Mouse (Mus musculus) forebrain, embryonic 14.5 days (tissue): Measurements from ENCODE around the gene Vkorc1l1. TPM values are rescaled to one million over a fixed set of nuclear protein-coding genes. Genes with fewer than 3 reads are reported as not detected.
"Not testable (repeated sequence)": the region's sequence is repeated elsewhere in the genome, so short reads cannot be mapped to it uniquely, and the experiment has no call there.

ENCODE experiments used
- ATAC-seq: fragments of 200-750 bp; cut with Nextera tagmentation; 2 replicates; pipeline ENCODE4 v1.8.0; 2017; ENCODE audit warnings: mild to moderate bottlenecking, moderate library complexity
- DNase-seq: peaks from one replicate; pipeline ENCODE4 v3.0.0-alpha.2; 2015; ENCODE audit warnings: low spot score
- H3K27ac ChIP-seq: fragments of 300-500 bp; sonication (generic); 2 replicates; pipeline ENCODE4 v1.5.1; 2014; ENCODE audit warnings: low read depth, mild to moderate bottlenecking, control low read depth, low read length, moderate library complexity
- H3K27me3 ChIP-seq: fragments of 300-500 bp; sonication (generic); replicated peaks from 2 replicates; pipeline ENCODE4 v1.6.1; 2014; ENCODE audit warnings: low read length, control low read depth, mixed read lengths; ENCODE audit not compliant: control insufficient read depth, insufficient read depth
- H3K36me3 ChIP-seq: fragments of 300-500 bp; sonication (generic); 2 replicates; pipeline ENCODE4 v1.6.1; 2014; ENCODE audit warnings: low read length, control low read depth; ENCODE audit not compliant: control insufficient read depth, insufficient read depth
- H3K4me1 ChIP-seq: fragments of 300-500 bp; sonication (generic); 2 replicates; pipeline ENCODE4 v1.6.1; 2014; ENCODE audit warnings: antibody characterized with exemption, low read length, control low read depth; ENCODE audit not compliant: control insufficient read depth, insufficient read depth
- H3K4me2 ChIP-seq: fragments of 300-500 bp; sonication (generic); 2 replicates; pipeline ENCODE4 v1.6.1; 2014; ENCODE audit warnings: mild to moderate bottlenecking, control low read depth, low read length
- H3K4me3 ChIP-seq: fragments of 300-500 bp; sonication (generic); 2 replicates; pipeline ENCODE4 v1.5.1; 2014; ENCODE audit warnings: low read depth, low read length, control low read depth
- H3K9ac ChIP-seq: fragments of 300-500 bp; sonication (generic); 2 replicates; pipeline ENCODE4 v1.6.1; 2014; ENCODE audit warnings: mild to moderate bottlenecking, low read length, control low read depth, moderate library complexity
- H3K9me3 ChIP-seq: fragments of 300-500 bp; sonication (generic); replicated peaks from 2 replicates; pipeline ENCODE4 v1.6.1; 2016; ENCODE audit warnings: low read length, control low read depth, mixed read lengths; ENCODE audit not compliant: control insufficient read depth
- WGBS: fragments of 180-500 bp; shearing (Covaris S2); extraction: QIAGEN DNeasy Blood & Tissue Kit; methylation state at CpG from one replicate; pipeline ENCODE4 v1.1.7; 2014; 5-methylcytosine and 5-hydroxymethylcytosine counted together
- polyA plus RNA-seq: library from polyadenylated mRNA; unstranded; fragments of >200 nt; fragmentation: Nextera tagmentation; extraction: Ambion mirVana; gene quantifications from 2 replicates; pipeline ENCODE4 v1.2.1, GENCODE M21; 2014

Gene Vkorc1l1
- polyA plus RNA-seq, 1 experiment from 2014 or later, result 21.1 TPM

DNA sequence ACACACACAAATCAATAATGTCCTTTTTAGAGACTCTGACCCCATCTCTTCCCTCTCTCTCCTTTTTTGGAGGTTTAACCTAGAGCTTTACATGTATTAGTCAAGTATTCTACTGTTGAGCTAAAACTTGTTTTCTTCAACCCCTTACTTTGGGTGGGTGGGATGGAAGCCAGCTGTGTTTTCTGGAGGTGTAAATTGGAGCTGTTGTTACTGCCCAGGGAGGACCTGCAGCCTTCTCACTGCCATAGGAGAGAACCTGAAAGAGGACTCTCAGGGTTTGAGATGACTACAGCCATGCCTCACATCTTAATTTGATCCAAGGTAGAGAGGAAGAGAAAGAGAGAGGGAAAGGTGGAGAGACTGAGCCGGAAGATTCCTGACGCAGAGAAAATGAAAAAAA, 1.5 kb upstream of the Vkorc1l1 start:
- 0 out of 2 replicates have a peak, but pooled peaks cover 3% of the 10 kb centered on the region for H3K36me3 ChIP-seq
- H3K27ac ChIP-seq, result no peak overlapping the region
- DNase-seq (no peak), ATAC-seq (no peak)
- H3K4me3 ChIP-seq, result no peak overlapping the region
- 78% methylated on average over 2 of the region's 2 CpGs for WGBS
- no peak overlapping the region for H3K4me2 ChIP-seq
- H3K9ac ChIP-seq, result no peak overlapping the region
- H3K9me3 ChIP-seq, result no peaks in the 10 kb centered on the region
- H3K27me3 ChIP-seq, result no peaks in the 10 kb centered on the region
- H3K4me1 ChIP-seq, result 0 out of 2 replicates have a peak, but pooled peaks cover 6% of the 10 kb centered on the region

DNA sequence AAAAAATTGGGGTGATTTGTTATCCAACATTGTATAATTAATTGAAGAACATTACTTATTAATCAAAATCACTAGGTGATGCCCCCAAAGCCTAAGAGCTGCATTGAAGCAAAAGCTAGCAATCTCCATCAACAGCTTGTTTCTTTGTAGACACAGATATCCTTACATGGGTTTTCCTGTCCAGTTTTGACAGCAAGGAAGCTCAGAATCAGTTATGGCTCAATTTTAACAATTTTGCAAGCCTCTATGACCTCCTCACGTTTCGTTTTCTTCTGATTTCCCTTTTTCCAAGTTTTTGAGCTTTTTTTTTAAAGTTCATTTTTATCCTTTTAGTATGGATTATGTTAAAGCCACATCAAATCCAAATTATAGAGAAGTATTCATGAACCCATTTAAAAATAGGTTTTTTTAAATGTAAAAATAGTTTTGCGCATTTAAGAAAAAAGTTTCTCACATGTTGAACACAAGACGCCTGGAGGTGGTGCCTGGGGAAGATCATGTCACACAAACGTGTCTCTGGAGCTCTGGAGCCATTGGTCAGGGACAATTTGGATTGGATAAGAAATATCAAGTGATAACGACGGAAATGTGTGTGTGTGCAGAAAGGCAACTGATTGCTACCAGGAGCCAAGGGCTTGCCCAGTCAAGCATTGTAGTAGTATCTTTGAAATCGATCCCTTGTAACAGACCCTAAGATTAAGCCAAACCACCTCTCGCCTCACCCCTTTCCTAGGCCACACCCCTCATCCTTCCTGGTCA, 855 bp upstream of the Vkorc1l1 start:
- Histone ChIP-seq H3K4me1 (0 out of 2 replicates have a peak, but pooled peaks cover 6% of the 10 kb centered on the region), H3K4me2 (peak overlapping the region; percentile 54), H3K27ac (peak overlapping the region; percentile 71), H3K36me3 (0 out of 2 replicates have a peak, but pooled peaks cover 6% of the 10 kb centered on the region), H3K4me3 (peak overlapping the region; percentile 82), H3K27me3 (no peaks in the 10 kb centered on the region), H3K9ac (no peak overlapping the region), H3K9me3 (no peaks in the 10 kb centered on the region)
- WGBS, result 9% methylated on average over 9 of the region's 9 CpGs
- DNase-seq (peak; percentile 4), ATAC-seq (no peak; the same call in 1 of the 2 replicates)

GRCm38 (mm10) chr5:129942073-129942939, 536 bp downstream of the Vkorc1l1 start:
- H3K27ac ChIP-seq, result peak overlapping the region; percentile 33; the same call in 1 of the 2 replicates
- H3K9me3 ChIP-seq, H3K27me3 ChIP-seq, H3K4me1 ChIP-seq, H3K36me3 ChIP-seq: not testable (repeated sequence)
- peak overlapping the region; percentile 82 for H3K4me3 ChIP-seq
- peak; percentile 19 for DNase-seq
- H3K9ac ChIP-seq, result peak overlapping the region; percentile 88
- under 1% methylated on average over 40 of the region's 82 CpGs for WGBS
- ATAC-seq, result peak; percentile 71
- H3K4me2 ChIP-seq, result peak overlapping the region; percentile 84

DNA sequence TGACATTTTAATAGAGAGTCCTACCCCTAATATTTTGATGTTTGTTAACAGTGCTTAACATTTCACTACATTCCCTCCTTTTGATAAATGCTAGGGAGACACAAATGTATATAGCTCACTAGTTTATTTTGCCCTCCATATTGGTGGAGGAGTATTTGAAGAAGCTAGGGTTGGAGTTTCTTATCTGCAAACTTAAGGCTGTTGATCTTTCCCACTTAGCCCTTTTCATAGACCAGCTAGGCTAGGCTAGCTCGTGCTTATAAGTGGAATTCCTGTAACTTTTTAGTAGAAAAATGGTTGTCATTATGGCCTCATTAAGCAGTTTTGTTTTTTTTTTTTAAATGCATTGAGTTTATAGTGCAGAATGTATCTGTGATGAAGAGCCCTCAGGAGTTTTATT, 1.6 kb downstream of the Vkorc1l1 start:
- Histone ChIP-seq H3K4me1 (0 out of 2 replicates have a peak, but pooled peaks cover 6% of the 10 kb centered on the region), H3K9me3 (no peaks in the 10 kb centered on the region), H3K9ac (no peak overlapping the region), H3K27me3 (no peaks in the 10 kb centered on the region), H3K4me3 (no peak overlapping the region), H3K27ac (no peak overlapping the region), H3K36me3 (0 out of 2 replicates have a peak, but pooled peaks cover 6% of the 10 kb centered on the region), H3K4me2 (no peak overlapping the region)
- DNase-seq, result no peak
- WGBS, result 85% methylated on average over 1 of the region's 1 CpGs
- no peak for ATAC-seq

GRCm38 (mm10) chr5:129947528-129948033, 5.8 kb downstream of the Vkorc1l1 start:
- ATAC-seq (no peak), DNase-seq (no peak)
- H3K27ac ChIP-seq, result no peak overlapping the region
- H3K4me3 ChIP-seq, result no peak overlapping the region
- 0 out of 2 replicates have a peak, but pooled peaks cover 6% of the 10 kb centered on the region for H3K4me1 ChIP-seq
- no peaks in the 10 kb centered on the region for H3K27me3 ChIP-seq
- no peaks in the 10 kb centered on the region for H3K9me3 ChIP-seq
- 94% methylated on average over 2 of the region's 2 CpGs for WGBS
- H3K4me2 ChIP-seq, result no peak overlapping the region
- H3K9ac ChIP-seq, result no peak overlapping the region
- H3K36me3 ChIP-seq, result 0 out of 2 replicates have a peak, but pooled peaks cover 6% of the 10 kb centered on the region

DNA sequence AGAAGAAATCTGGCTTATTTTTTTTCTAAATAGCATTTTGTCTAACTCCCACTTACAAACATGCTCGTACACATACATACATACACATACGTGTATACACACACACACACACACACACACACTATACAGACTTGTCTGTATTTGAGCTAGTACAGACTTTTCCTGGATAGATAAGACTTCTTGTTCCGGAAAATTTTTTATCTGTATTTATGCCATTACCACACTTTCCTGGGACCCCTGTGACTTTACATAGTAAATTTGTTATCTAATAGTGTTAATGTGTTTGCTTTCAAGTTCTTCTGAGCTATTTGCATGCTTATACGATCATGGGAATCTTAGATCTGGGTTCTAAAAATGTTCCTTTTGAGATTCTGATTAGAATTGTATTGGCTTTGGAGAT, 10.4 kb downstream of the Vkorc1l1 start:
- no peaks in the 10 kb centered on the region for H3K36me3 ChIP-seq
- H3K4me1 ChIP-seq, result no peaks in the 10 kb centered on the region
- no peaks in the 10 kb centered on the region for H3K27me3 ChIP-seq
- no peak overlapping the region for H3K9ac ChIP-seq
- WGBS, result 97% methylated on average over 4 of the region's 4 CpGs
- H3K9me3 ChIP-seq, result no peaks in the 10 kb centered on the region
- no peak overlapping the region for H3K4me3 ChIP-seq
- H3K4me2 ChIP-seq, result no peak overlapping the region
- DNase-seq, result no peak
- ATAC-seq, result no peak
- H3K27ac ChIP-seq, result no peak overlapping the region

- H3K27me3 ChIP-seq, result no peaks in the 10 kb centered on the region
- no peak overlapping the region for H3K27ac ChIP-seq
- H3K9me3 ChIP-seq, result no peaks in the 10 kb centered on the region
- no peak overlapping the region for H3K4me3 ChIP-seq
- WGBS, result 89% methylated on average over 5 of the region's 5 CpGs
- H3K4me1 ChIP-seq, result no peaks in the 10 kb centered on the region
- H3K36me3 ChIP-seq, result no peaks in the 10 kb centered on the region
- ATAC-seq (no peak), DNase-seq (no peak)
- no peak overlapping the region for H3K4me2 ChIP-seq
- H3K9ac ChIP-seq, result no peak overlapping the region
Observed at GRCm38 (mm10) chr5:129954473-129955254, 12.9 kb downstream of the Vkorc1l1 start.

- Histone ChIP-seq H3K4me3 (no peak overlapping the region), H3K27me3 (no peaks in the 10 kb centered on the region), H3K4me1 (no peaks in the 10 kb centered on the region), H3K36me3 (no peaks in the 10 kb centered on the region), H3K9me3 (no peaks in the 10 kb centered on the region), H3K9ac (no peak overlapping the region), H3K4me2 (no peak overlapping the region), H3K27ac (no peak overlapping the region)
- ATAC-seq (no peak), DNase-seq (no peak)
- WGBS, result 73% methylated on average over 6 of the region's 6 CpGs
Observed at GRCm38 (mm10) chr5:129955792-129956191, 14.0 kb downstream of the Vkorc1l1 start.
